Comparison of ENCODE assay signal across 10 mouse cellular contexts in the genomic region with DNA sequence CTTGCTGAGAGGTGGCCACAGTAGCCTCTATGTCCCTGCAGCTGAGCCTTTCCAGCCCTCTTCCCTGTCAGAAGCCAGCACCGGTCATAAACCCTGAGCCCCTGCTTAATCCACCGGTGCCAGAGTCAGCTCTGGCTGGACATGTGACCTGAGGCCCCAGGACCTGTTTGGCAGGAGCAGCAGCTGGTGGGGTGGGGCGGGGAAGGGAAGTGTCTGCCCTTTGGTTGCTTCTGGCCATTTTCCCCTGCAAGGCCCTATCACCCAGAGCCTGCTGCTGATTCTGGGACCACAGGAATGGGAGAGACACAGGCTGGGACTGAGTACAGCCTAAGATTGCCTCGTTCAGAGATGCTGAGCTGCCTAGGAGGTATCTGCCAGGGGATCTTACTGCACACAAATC.
DNase-seq lines count a peak whose midpoint lies in the region; ATAC-seq lines count a peak whose summit lies in the region.
"Had no signal": no experiment of that assay in that cellular context is flagged by ENCODE, and none has a peak within 500 bp of the region (broad histone marks: within the 10 kb centered on the region; RNA-seq: fewer than 3 reads in every experiment).

No protein-coding gene starts in this region.

- intact Hi-C loops in heart, postnatal 10 days (cut with DNase I): no loop called here

- H3K27me3 ChIP-seq in kidney, embryonic 16.5 days (ENCODE audit: insufficient read depth, low read length): no peaks in the 10 kb centered on the region
- H3K27me3 ChIP-seq in limb, embryonic 13.5 days: 0 out of 2 replicates have a peak, but pooled peaks cover 11% of the 10 kb centered on the region
- H3K27me3 ChIP-seq: hindbrain, embryonic 15.5 days had no signal

- H3K9ac ChIP-seq in kidney, embryonic 16.5 days (replicated peaks; ENCODE audit: low read length): no peak overlapping the region
- H3K9ac ChIP-seq in limb, embryonic 13.5 days: 0 out of 2 replicates have a peak overlapping the region, but pooled peaks have one; percentile 40
- H3K9ac ChIP-seq: hindbrain, embryonic 15.5 days had no signal

- H3K36me3 ChIP-seq in kidney, embryonic 16.5 days (ENCODE audit: insufficient read depth, low read length): no peaks in the 10 kb centered on the region
- 0 out of 2 replicates have a peak, but pooled peaks cover 2% of the 10 kb centered on the region for H3K36me3 ChIP-seq in limb, embryonic 13.5 days
- H3K36me3 ChIP-seq: hindbrain, embryonic 15.5 days had no signal

- no peak overlapping the region for H3K4me3 ChIP-seq in kidney, embryonic 16.5 days (ENCODE audit: low read length)
- no peak overlapping the region for H3K4me3 ChIP-seq in limb, embryonic 13.5 days
- H3K4me3 ChIP-seq: hindbrain, embryonic 15.5 days had no signal

- no peak overlapping the region for H3K4me2 ChIP-seq in kidney, embryonic 16.5 days (replicated peaks; ENCODE audit: low read depth, low read length)
- no peak overlapping the region for H3K4me2 ChIP-seq in limb, embryonic 13.5 days (replicated peaks)
- H3K4me2 ChIP-seq: hindbrain, embryonic 15.5 days had no signal

- no peaks in the 10 kb centered on the region for H3K9me3 ChIP-seq in kidney, embryonic 16.5 days (ENCODE audit: low read length)
- no peaks in the 10 kb centered on the region for H3K9me3 ChIP-seq in limb, embryonic 13.5 days
- H3K9me3 ChIP-seq: hindbrain, embryonic 15.5 days had no signal

- H3K27ac ChIP-seq in kidney, embryonic 16.5 days (ENCODE audit: low read length): no peak overlapping the region; the same call in 1 of the 2 replicates
- H3K27ac ChIP-seq in limb, embryonic 13.5 days: no peak overlapping the region

- WGBS in kidney, embryonic 16.5 days: 14% methylated on average over 4 of the region's 4 CpGs
- WGBS in limb, embryonic 13.5 days: 10% methylated on average over 4 of the region's 4 CpGs

- H3K4me1 ChIP-seq in kidney, embryonic 16.5 days (ENCODE audit: insufficient read depth, low read length): peaks cover 23% of the 10 kb centered on the region
- peaks cover 38% of the 10 kb centered on the region for H3K4me1 ChIP-seq in limb, embryonic 13.5 days

- peak; percentile 72 for DNase-seq in kidney, adult 18-20 months
- peak; percentile 51 for DNase-seq in brain, adult 2 months (ENCODE audit: low read depth, low spot score)
- DNase-seq in heart, postnatal 10 days: peak; percentile 61 to 67
- DNase-seq in ovary, postnatal 14 days (ENCODE audit: low spot score): no peak
- DNase-seq: lung, postnatal 14 days had no signal

- ATAC-seq in kidney, embryonic 16.5 days (ENCODE audit: low FRiP score, low TSS enrichment): no peak
- no peak for ATAC-seq in limb, embryonic 13.5 days (ENCODE audit: low FRiP score, low read depth)
- no peak for ATAC-seq in CD4-positive, CD25-positive, alpha-beta regulatory T cell, adult 4 months
- ATAC-seq in megakaryocyte-erythroid progenitor cell, adult 5-6 weeks (replicated peaks; ENCODE audit: low FRiP score, low TSS enrichment, poor library complexity, severe bottlenecking): no peak
